Mouse (Mus musculus): ENCODE results near the gene Kif3c. TPM values are rescaled to one million over a fixed set of nuclear protein-coding genes. Genes with fewer than 3 reads are reported as not detected.

The Kif3c gene
- polyA plus RNA-seq, 2 experiments: 0.42 to 0.61 TPM

GRCm38 (mm10) chr12:3374552-3374951, 9.6 kb downstream of the Kif3c start:
- ATAC-seq (ENCODE audit: insufficient read depth) (no peak), DNase-seq (ENCODE audit: low read depth in 3 of 3, low spot score in 3 of 3) (no peak)
- Histone ChIP-seq H3K9me3 (ENCODE audit: control insufficient read depth, low read length) (no peaks in the 10 kb centered on the region), H3K36me3 (replicated peaks; ENCODE audit: control insufficient read depth, insufficient read depth, low read depth) (no peaks in the 10 kb centered on the region), H3K4me3 (ENCODE audit: insufficient read depth in 1 of 2, low read depth in 2 of 2, low read length in 2 of 2) (no peak overlapping the region), H3K4me2 (ENCODE audit: low read depth) (no peak overlapping the region), H3K27ac (no peak overlapping the region), H3K4me1 (replicated peaks; ENCODE audit: control insufficient read depth in 2 of 2, insufficient read depth in 2 of 2, low read length in 1 of 2) (no peaks in the 10 kb centered on the region), H3K9ac (replicated peaks) (no peak overlapping the region), H3K27me3 (ENCODE audit: control insufficient read depth, insufficient read depth, low read length) (no peaks in the 10 kb centered on the region)
- WGBS (ENCODE audit: insufficient replicate concordance): 49% methylated on average over 5 of the region's 5 CpGs
- TF ChIP-seq CTCF (IDR thresholded peaks at IDR 0.05; ENCODE audit: low read depth) (no peak), EP300 (IDR thresholded peaks at IDR 0.05; ENCODE audit: low read depth) (no peak)

- Histone ChIP-seq H3K27me3 (ENCODE audit: control insufficient read depth, insufficient read depth, low read length) (no peaks in the 10 kb centered on the region), H3K4me1 (replicated peaks; ENCODE audit: control insufficient read depth in 2 of 2, insufficient read depth in 2 of 2, low read length in 1 of 2) (no peaks in the 10 kb centered on the region), H3K4me2 (ENCODE audit: low read depth) (no peak overlapping the region), H3K9me3 (ENCODE audit: control insufficient read depth, low read length) (no peaks in the 10 kb centered on the region), H3K9ac (replicated peaks) (no peak overlapping the region), H3K4me3 (ENCODE audit: insufficient read depth in 1 of 2, low read depth in 2 of 2, low read length in 2 of 2) (no peak overlapping the region), H3K36me3 (replicated peaks; ENCODE audit: control insufficient read depth, insufficient read depth, low read depth) (no peaks in the 10 kb centered on the region), H3K27ac (no peak overlapping the region)
- DNase-seq (ENCODE audit: low read depth in 3 of 3, low spot score in 3 of 3) (peak in 1 of 3 experiments; percentile 7), ATAC-seq (ENCODE audit: insufficient read depth) (no peak)
- WGBS (ENCODE audit: insufficient replicate concordance): 16% methylated on average over 3 of the region's 3 CpGs
- TF ChIP-seq CTCF (IDR thresholded peaks at IDR 0.05; ENCODE audit: low read depth) (peak; percentile 52), EP300 (IDR thresholded peaks at IDR 0.05; ENCODE audit: low read depth) (no peak)
These were observed 12.3 kb downstream of the Kif3c start for GRCm38 (mm10) chr12:3377190-3377589.

GRCm38 (mm10) chr12:3377755-3378154, 12.8 kb downstream of the Kif3c start:
- no peak for TF ChIP-seq EP300 (IDR thresholded peaks at IDR 0.05; ENCODE audit: low read depth)
- no peak for TF ChIP-seq CTCF (IDR thresholded peaks at IDR 0.05; ENCODE audit: low read depth)

GRCm38 (mm10) chr12:3384860-3385259, 19.9 kb downstream of the Kif3c start:
- Histone ChIP-seq H3K4me1 (replicated peaks; ENCODE audit: control insufficient read depth in 2 of 2, insufficient read depth in 2 of 2, low read length in 1 of 2) (peaks cover 0 to 4% of the 10 kb centered on the region in 2 experiments; a peak in 1 of 4 replicates), H3K36me3 (replicated peaks; ENCODE audit: control insufficient read depth, insufficient read depth, low read depth) (no peaks in the 10 kb centered on the region), H3K27ac (no peak overlapping the region), H3K4me2 (ENCODE audit: low read depth) (no peak overlapping the region), H3K4me3 (ENCODE audit: insufficient read depth in 1 of 2, low read depth in 2 of 2, low read length in 2 of 2) (no peak overlapping the region), H3K9me3 (ENCODE audit: control insufficient read depth, low read length) (no peaks in the 10 kb centered on the region), H3K27me3 (ENCODE audit: control insufficient read depth, insufficient read depth, low read length) (no peaks in the 10 kb centered on the region), H3K9ac (replicated peaks) (no peak overlapping the region)
- TF ChIP-seq CTCF (IDR thresholded peaks at IDR 0.05; ENCODE audit: low read depth) (no peak), EP300 (IDR thresholded peaks at IDR 0.05; ENCODE audit: low read depth) (no peak)
- DNase-seq (ENCODE audit: low read depth in 3 of 3, low spot score in 3 of 3): no peak
- no peak for ATAC-seq (ENCODE audit: insufficient read depth)
- WGBS (ENCODE audit: insufficient replicate concordance): 52% methylated on average over 1 of the region's 1 CpGs

More at GRCm38 (mm10) chr12:3377755-3378154, 12.8 kb downstream of the Kif3c start:
- no peaks in the 10 kb centered on the region for H3K4me1 ChIP-seq (replicated peaks; ENCODE audit: control insufficient read depth in 2 of 2, insufficient read depth in 2 of 2, low read length in 1 of 2)
- no peak overlapping the region for H3K27ac ChIP-seq
- no peaks in the 10 kb centered on the region for H3K36me3 ChIP-seq (replicated peaks; ENCODE audit: control insufficient read depth, insufficient read depth, low read depth)
- no peak overlapping the region for H3K9ac ChIP-seq (replicated peaks)
- H3K4me2 ChIP-seq (ENCODE audit: low read depth): no peak overlapping the region
- no peaks in the 10 kb centered on the region for H3K27me3 ChIP-seq (ENCODE audit: control insufficient read depth, insufficient read depth, low read length)
- no peaks in the 10 kb centered on the region for H3K9me3 ChIP-seq (ENCODE audit: control insufficient read depth, low read length)
- ATAC-seq (ENCODE audit: insufficient read depth) (no peak), DNase-seq (ENCODE audit: low read depth in 3 of 3, low spot score in 3 of 3) (no peak)
- WGBS (ENCODE audit: insufficient replicate concordance): 52% methylated on average over 5 of the region's 5 CpGs
- no peak overlapping the region for H3K4me3 ChIP-seq (ENCODE audit: insufficient read depth in 1 of 2, low read depth in 2 of 2, low read length in 2 of 2)

GRCm38 (mm10) chr12:3385271-3385670, 20.3 kb downstream of the Kif3c start:
- Histone ChIP-seq H3K9ac (replicated peaks) (no peak overlapping the region), H3K4me1 (replicated peaks; ENCODE audit: control insufficient read depth in 2 of 2, insufficient read depth in 2 of 2, low read length in 1 of 2) (peaks cover 0 to 5% of the 10 kb centered on the region in 2 experiments; a peak in 1 of 4 replicates), H3K4me3 (ENCODE audit: insufficient read depth in 1 of 2, low read depth in 2 of 2, low read length in 2 of 2) (no peak overlapping the region), H3K27ac (no peak overlapping the region), H3K36me3 (replicated peaks; ENCODE audit: control insufficient read depth, insufficient read depth, low read depth) (no peaks in the 10 kb centered on the region), H3K9me3 (ENCODE audit: control insufficient read depth, low read length) (no peaks in the 10 kb centered on the region), H3K27me3 (ENCODE audit: control insufficient read depth, insufficient read depth, low read length) (no peaks in the 10 kb centered on the region), H3K4me2 (ENCODE audit: low read depth) (no peak overlapping the region)
- WGBS (ENCODE audit: insufficient replicate concordance): 57% methylated on average over 6 of the region's 6 CpGs
- ATAC-seq (ENCODE audit: insufficient read depth) (no peak), DNase-seq (ENCODE audit: low read depth in 3 of 3, low spot score in 3 of 3) (no peak)
- no peak for TF ChIP-seq EP300 (IDR thresholded peaks at IDR 0.05; ENCODE audit: low read depth)
- TF ChIP-seq CTCF (IDR thresholded peaks at IDR 0.05; ENCODE audit: low read depth): no peak
